Comparison of ENCODE assay signal across 7 mouse cellular contexts in the genomic region with DNA sequence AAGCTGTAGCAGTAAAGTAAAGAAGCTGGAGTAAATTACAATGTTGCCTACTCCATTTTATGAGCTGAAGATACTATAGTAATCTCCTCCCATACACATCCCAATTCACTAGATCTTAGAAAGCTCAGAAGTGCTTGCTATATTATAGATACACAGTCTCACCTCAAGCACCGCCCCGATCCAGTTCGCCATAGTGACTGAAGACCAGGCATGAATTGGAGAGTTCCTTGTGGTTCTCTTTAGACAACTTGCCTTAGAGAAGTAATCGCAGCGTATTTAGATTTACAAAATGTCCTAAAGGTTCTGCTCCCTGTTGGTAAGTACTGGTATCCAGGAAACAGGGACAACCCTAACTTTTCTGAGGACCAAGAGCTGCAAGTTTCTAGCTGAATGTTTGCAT. TPM values are rescaled to one million over a fixed set of nuclear protein-coding genes. Genes with fewer than 3 reads are reported as not detected.
DNase-seq lines count a peak whose midpoint lies in the region; ATAC-seq and TF ChIP-seq lines count a peak whose summit lies in the region.

No protein-coding gene starts in this region.

- no peaks in the 10 kb centered on the region for H3K27me3 ChIP-seq in lung, embryonic 16.5 days (ENCODE audit: control insufficient read depth, insufficient read depth, low read depth, low read length)
- no peaks in the 10 kb centered on the region for H3K27me3 ChIP-seq in erythroblast, embryonic 14.5 days (ENCODE audit: control insufficient read depth)
- H3K27me3 ChIP-seq in limb, embryonic 10.5 days (ENCODE audit: low read depth, poor library complexity, severe bottlenecking): no peaks in the 10 kb centered on the region
- H3K27me3 ChIP-seq in neural tube, embryonic 14.5 days (ENCODE audit: control insufficient read depth, insufficient read depth, low read length): no peaks in the 10 kb centered on the region
- no peaks in the 10 kb centered on the region for H3K27me3 ChIP-seq in thymus, adult 2 months (ENCODE audit: control insufficient read depth, insufficient read depth, low read length)

- no peaks in the 10 kb centered on the region for H3K36me3 ChIP-seq in lung, embryonic 16.5 days (ENCODE audit: control insufficient read depth, insufficient read depth, low read length)
- peaks cover 18% of the 10 kb centered on the region for H3K36me3 ChIP-seq in erythroblast, embryonic 14.5 days (ENCODE audit: control insufficient read depth)
- peaks cover 14% of the 10 kb centered on the region for H3K36me3 ChIP-seq in limb, embryonic 10.5 days
- H3K36me3 ChIP-seq in neural tube, embryonic 14.5 days (ENCODE audit: control insufficient read depth, insufficient read depth, low read length): no peaks in the 10 kb centered on the region
- H3K36me3 ChIP-seq in thymus, adult 2 months (ENCODE audit: control insufficient read depth, insufficient read depth, low read length): no peaks in the 10 kb centered on the region

- H3K9me3 ChIP-seq in lung, embryonic 16.5 days (ENCODE audit: control insufficient read depth, low read length): no peaks in the 10 kb centered on the region
- H3K9me3 ChIP-seq in erythroblast, embryonic 14.5 days (ENCODE audit: control insufficient read depth, low read length): no peaks in the 10 kb centered on the region
- no peaks in the 10 kb centered on the region for H3K9me3 ChIP-seq in limb, embryonic 10.5 days (replicated peaks)
- H3K9me3 ChIP-seq in neural tube, embryonic 14.5 days (ENCODE audit: control insufficient read depth, low read length): no peaks in the 10 kb centered on the region

- H3K9ac ChIP-seq in lung, embryonic 16.5 days (ENCODE audit: low read length): peak overlapping the region; percentile 74
- no peak overlapping the region for H3K9ac ChIP-seq in neural tube, embryonic 14.5 days (replicated peaks; ENCODE audit: low read depth, low read length)

- ATAC-seq in lung, embryonic 16.5 days (ENCODE audit: low read depth): no peak
- no peak for ATAC-seq in neural tube, embryonic 14.5 days (ENCODE audit: low read depth)

- peak overlapping the region; percentile 92 for H3K4me2 ChIP-seq in lung, embryonic 16.5 days (ENCODE audit: low read depth, low read length)
- H3K4me2 ChIP-seq in neural tube, embryonic 14.5 days (ENCODE audit: low read depth, low read length): peak overlapping the region; percentile 71

- peaks cover 13% of the 10 kb centered on the region for H3K4me1 ChIP-seq in lung, embryonic 16.5 days (replicated peaks; ENCODE audit: control insufficient read depth, insufficient read depth, low read length)
- peaks cover 62% of the 10 kb centered on the region for H3K4me1 ChIP-seq in erythroblast, embryonic 14.5 days (ENCODE audit: control insufficient read depth)
- peaks cover 31% of the 10 kb centered on the region for H3K4me1 ChIP-seq in limb, embryonic 10.5 days
- peaks cover 22% of the 10 kb centered on the region for H3K4me1 ChIP-seq in neural tube, embryonic 14.5 days (ENCODE audit: control insufficient read depth, insufficient read depth, low read length)
- H3K4me1 ChIP-seq in thymus, adult 2 months (replicated peaks; ENCODE audit: control insufficient read depth, insufficient read depth, low read length): peaks cover 16% of the 10 kb centered on the region

- 89% methylated on average over 5 of the region's 5 CpGs for WGBS in lung, embryonic 16.5 days
- WGBS in limb, embryonic 10.5 days: 93% methylated on average over 5 of the region's 5 CpGs
- WGBS in neural tube, embryonic 14.5 days: 94% methylated on average over 5 of the region's 5 CpGs
- over 99% methylated on average over 5 of the region's 5 CpGs for whole genome bisulfite sequencing in thymus, adult 2 months

- TF ChIP-seq CTCF in thymus, adult 2 months (IDR thresholded peaks at IDR 0.05; ENCODE audit: borderline replicate concordance, control insufficient read depth, extremely low read depth, insufficient read depth, low read length, poor library complexity): no peak

- no peak for DNase-seq in lung, postnatal 36 days
- DNase-seq in limb, embryonic 10.5 days (ENCODE audit: low spot score): no peak
- no peak for DNase-seq in thymus, adult 2 months
- no peak for DNase-seq in T-cell, adult 2 months (ENCODE audit: low spot score)

- no peak overlapping the region for H3K27ac ChIP-seq in lung, embryonic 16.5 days (ENCODE audit: low read length)
- H3K27ac ChIP-seq in limb, embryonic 10.5 days: no peak overlapping the region
- no peak overlapping the region for H3K27ac ChIP-seq in neural tube, embryonic 14.5 days (ENCODE audit: low read depth, low read length)
- no peak overlapping the region for H3K27ac ChIP-seq in thymus, adult 2 months (ENCODE audit: control insufficient read depth, insufficient read depth, low read length)

- TF ChIP-seq POLR2A in thymus, adult 2 months (IDR thresholded peaks at IDR 0.05; ENCODE audit: control insufficient read depth, extremely low read depth, insufficient read depth, low read length, poor library complexity): no peak

- H3K4me3 ChIP-seq in lung, embryonic 16.5 days (ENCODE audit: low read length): peak overlapping the region; percentile 92
- peak overlapping the region; percentile 90 for H3K4me3 ChIP-seq in erythroblast, embryonic 14.5 days (replicated peaks)
- peak overlapping the region; percentile 87 for H3K4me3 ChIP-seq in limb, embryonic 10.5 days
- H3K4me3 ChIP-seq in neural tube, embryonic 14.5 days (ENCODE audit: low read depth, low read length): peak overlapping the region; percentile 85; the same call in 1 of the 2 replicates
- no peak overlapping the region for H3K4me3 ChIP-seq in thymus, adult 2 months (ENCODE audit: control insufficient read depth, insufficient read depth, low read length)

RNA-seq across cellular contexts. Expression of gene Sp4, which starts 1.8 kb away (rescaled TPM):
- 8.0 and 8.8 TPM in 2 replicates for polyA plus RNA-seq in lung, embryonic 16.5 days (2015; fragmentation: Nextera tagmentation; extraction: Ambion mirVana)
- 1.2 and 1.4 TPM in 2 replicates for polyA plus RNA-seq in erythroblast, embryonic 14.5 days (2012)
- polyA plus RNA-seq in limb, embryonic 10.5 days (2016; fragmentation: Nextera tagmentation; extraction: Ambion mirVana): 10.5 and 16.2 TPM in 2 replicates
- 29.0 and 30.3 TPM in 2 replicates for polyA plus RNA-seq in neural tube, embryonic 14.5 days (2014; fragmentation: Nextera tagmentation; extraction: Ambion mirVana)
- polyA plus RNA-seq in thymus, adult 2 months (2012; rRNA removed): 27.8 and 29.3 TPM in 2 replicates
